Mouse (Mus musculus): Measurements from ENCODE around the gene Mmp19.
"Not testable (repeated sequence)": the region's sequence is repeated elsewhere in the genome, so short reads cannot be mapped to it uniquely, and the experiment has no call there.

Mmp19 gene

GRCm38 (mm10) chr10:128801981-128802495, 11.3 kb downstream of the Mmp19 start:
- no peak for DNase-seq (ENCODE audit: low spot score)

DNA sequence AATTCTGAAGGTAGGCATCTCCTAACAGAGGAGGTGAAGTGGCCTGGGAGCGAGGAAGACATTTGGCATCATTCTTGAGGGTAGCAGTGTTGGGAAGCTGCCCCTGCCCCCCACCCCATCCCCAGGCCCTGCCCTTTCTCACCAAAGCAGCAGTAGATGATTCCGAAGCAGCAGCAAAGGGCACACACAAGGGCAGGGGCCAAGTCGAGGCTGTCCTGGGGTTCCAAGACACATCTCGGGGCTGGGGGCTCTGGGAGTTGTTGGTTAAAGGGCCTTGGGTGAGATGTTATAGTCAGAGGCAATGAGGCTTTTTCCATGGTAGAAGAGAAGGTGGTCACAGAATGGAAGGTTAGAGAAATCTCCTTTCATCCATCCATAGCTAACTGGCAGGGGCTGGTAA, 12.2 kb downstream of the Mmp19 start:
- DNase-seq (ENCODE audit: low spot score): no peak

DNA sequence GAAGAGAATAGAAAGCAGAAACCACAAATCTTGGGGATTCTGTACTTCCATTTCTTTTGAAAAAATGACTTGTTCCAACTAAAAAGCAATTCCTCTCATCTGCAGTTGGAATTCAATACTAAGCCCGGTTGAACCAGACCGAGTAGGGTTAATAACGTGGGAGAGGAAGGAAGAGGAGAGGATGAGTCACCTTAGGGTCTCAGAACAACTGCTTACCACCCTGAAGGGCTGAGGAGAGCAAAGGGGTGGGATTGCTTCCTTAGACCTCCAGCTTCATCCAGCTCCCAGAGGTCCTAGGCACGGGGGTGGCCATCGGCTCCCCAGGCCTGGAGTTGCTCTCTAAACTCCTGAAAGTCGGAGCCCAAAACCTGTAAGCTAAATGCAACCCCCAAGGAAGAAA, 12.7 kb downstream of the Mmp19 start:
- peak; percentile 43 for DNase-seq (ENCODE audit: low spot score)

DNA sequence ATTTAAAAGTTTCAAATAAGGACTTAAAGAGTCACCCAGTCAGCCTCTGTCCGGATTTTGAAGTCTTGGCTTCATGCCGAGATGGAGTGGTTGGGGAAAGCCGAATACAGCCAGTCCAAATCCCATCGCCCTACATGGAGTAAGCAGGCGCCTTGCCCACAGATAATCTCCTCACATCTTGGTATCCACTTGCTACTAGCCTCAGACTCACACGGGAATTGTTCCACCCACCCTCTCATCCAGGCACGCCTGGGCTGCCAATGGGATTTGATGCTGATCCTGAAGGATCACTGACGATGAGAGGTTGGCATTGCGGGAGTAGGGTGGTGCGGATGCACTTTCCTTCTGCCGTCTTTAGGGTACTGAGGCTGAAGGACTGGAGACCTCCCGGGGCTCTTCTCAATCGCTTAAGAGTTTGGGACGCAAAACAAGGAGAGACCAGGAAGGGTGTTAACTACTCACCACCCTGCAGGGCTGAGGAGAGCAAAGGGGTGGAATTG, 13.1 kb downstream of the Mmp19 start, which contains the start of gene Dnajc14:
Gene Dnajc14, plus strand, starts transcription at position 292 of the 500 bp plus-strand sequence.
- peak; percentile 92 for DNase-seq (ENCODE audit: low spot score)

GRCm38 (mm10) chr10:128804271-128805091, 13.8 kb downstream of the Mmp19 start, which contains the start of gene Tmem198b:
TSS of gene Tmem198b (minus strand) at chr10:128804370.
- peak; percentile 87 for DNase-seq (ENCODE audit: low spot score)

DNA sequence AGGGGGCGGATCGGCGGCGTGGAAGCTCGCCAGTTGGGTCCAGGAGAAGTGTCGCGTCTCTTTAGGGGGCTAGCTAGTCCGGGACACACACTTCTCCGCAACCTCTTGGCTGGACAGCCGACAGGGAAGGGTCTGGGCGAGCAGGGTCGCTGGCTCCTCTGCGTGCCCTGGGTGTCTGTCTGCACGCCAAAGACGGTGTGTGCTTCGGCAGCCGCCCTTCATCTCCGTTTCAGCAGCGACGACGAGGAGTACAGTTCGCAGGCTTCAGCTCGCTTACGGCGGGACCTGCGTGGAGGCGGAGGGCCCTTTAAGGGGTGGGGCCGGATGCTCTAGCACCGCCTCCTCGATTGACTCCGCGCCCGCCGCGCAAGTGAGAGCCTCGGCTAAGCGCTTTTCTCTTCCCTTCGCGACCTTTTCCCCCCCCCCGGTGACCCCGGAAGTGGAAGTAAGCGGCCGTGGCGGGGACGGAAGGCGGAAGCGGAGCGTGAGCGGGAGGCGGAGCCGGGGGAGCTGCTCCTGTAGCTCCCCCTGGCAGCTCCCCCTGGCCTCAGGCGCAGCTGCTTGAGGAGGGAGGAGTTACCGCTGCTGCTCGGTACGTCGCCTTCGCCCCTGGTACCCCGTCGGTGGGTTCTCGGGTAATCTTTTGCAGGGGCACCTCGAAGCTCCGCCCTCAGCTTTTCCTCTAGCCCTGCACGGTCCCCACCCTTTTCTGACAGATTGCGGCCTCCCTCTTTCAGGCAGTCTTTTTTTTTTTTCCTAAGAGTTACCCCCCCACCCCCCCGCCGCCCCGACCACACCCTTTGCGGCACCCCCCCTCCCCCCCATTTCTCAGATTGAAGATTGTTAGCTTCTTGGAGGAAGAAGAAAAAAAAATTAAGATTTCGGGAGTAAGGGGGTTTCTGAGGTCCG, 14.6 kb downstream of the Mmp19 start:
- DNase-seq (ENCODE audit: low spot score): peak; percentile 100

DNA sequence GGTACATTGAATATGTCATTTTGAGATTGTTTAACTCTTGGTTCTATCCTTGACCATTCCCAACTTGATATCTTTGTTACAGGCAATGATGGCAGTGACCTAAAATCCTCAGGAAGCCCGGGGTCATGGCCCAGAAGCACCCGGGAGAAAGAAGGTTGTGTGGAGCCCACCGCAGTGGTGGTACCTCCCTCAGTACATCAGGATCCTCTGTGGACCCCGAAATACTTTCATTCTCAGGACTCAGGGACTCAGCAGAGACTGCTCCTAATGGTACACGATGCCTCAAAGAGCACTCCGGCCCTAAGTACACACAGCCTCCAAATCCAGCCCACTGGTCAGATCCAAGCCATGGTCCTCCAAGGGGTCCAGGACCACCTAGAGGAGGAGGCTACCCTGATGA, 15.4 kb downstream of the Mmp19 start:
- DNase-seq (ENCODE audit: low spot score): peak; percentile 47

- DNase-seq (ENCODE audit: low spot score): no peak
Measured at GRCm38 (mm10) chr10:128807018-128807417, 16.3 kb downstream of the Mmp19 start.

DNA sequence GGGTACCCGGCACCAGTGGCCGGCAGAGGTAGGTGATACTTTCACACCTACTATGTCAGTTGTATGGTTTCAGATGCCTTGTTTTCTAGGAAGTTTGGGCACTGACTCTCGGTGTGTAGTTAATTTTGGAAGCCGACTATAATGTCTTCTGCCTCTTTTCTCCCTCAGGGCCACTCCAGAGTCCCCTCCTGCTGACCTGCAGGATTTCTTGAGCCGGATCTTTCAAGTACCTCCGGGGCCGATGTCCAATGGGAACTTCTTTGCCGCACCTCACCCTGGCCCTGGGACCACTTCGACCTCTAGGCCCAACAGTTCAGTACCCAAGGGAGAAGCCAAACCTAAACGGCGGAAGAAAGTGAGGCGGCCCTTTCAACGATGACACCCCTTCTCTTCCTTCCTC, 26.3 kb downstream of the Mmp19 start, which contains the start of gene Sarnp:
Gene Sarnp, plus strand, starts transcription at position 301 of the 400 bp plus-strand sequence.
- DNase-seq (ENCODE audit: low spot score): no peak

- DNase-seq (ENCODE audit: low spot score): no peak
Measured at GRCm38 (mm10) chr10:128820217-128820616, 29.5 kb downstream of the Mmp19 start.

- peak; percentile 100 for DNase-seq (ENCODE audit: low spot score)
Measured at GRCm38 (mm10) chr10:128821358-128822056, 30.8 kb downstream of the Mmp19 start, which contains the start of gene Ormdl2. TSS of gene Ormdl2 (minus strand) at chr10:128821645.

- no peak for DNase-seq (ENCODE audit: low spot score)
Measured at GRCm38 (mm10) chr10:128822135-128822534, 31.4 kb downstream of the Mmp19 start.

- not testable (repeated sequence) for DNase-seq (ENCODE audit: low spot score)
Measured at GRCm38 (mm10) chr10:128823087-128823486, 32.4 kb downstream of the Mmp19 start.

GRCm38 (mm10) chr10:128823821-128824220, 33.1 kb downstream of the Mmp19 start:
- no peak for DNase-seq (ENCODE audit: low spot score)

DNA sequence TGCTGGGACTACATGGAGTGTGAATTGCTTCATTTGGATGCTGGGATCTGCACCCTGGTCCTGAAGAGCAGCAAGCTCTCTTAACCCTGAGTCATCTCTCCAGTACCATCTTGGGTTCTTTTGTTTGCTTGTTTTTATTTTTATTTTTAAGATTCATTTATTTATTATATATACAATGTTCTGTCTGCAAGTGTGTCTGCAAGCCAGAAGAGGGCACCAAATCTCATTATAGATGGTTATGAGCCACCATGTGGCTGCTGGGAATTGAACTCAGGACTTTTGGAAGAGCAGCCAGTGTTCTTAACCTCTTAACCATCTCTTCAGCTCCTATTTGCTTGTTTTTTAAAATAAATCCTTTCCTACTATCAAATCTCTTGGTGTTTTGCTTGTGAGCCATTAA, 46.7 kb downstream of the Mmp19 start:
- DNase-seq (ENCODE audit: low spot score): no peak

GRCm38 (mm10) chr10:128839434-128839833, 48.7 kb downstream of the Mmp19 start:
- DNase-seq (ENCODE audit: low spot score): no peak

- no peak for DNase-seq (ENCODE audit: low spot score)
Measured at GRCm38 (mm10) chr10:128840612-128841011, 49.9 kb downstream of the Mmp19 start.

GRCm38 (mm10) chr10:128843260-128843659, 52.5 kb downstream of the Mmp19 start:
- DNase-seq (ENCODE audit: low spot score): no peak

GRCm38 (mm10) chr10:128845516-128845915, 54.8 kb downstream of the Mmp19 start:
- peak; percentile 82 for DNase-seq (ENCODE audit: low spot score)

- DNase-seq (ENCODE audit: low spot score): no peak
Measured at GRCm38 (mm10) chr10:128846664-128847063, 56.0 kb downstream of the Mmp19 start.

GRCm38 (mm10) chr10:128848426-128848825, 57.7 kb downstream of the Mmp19 start:
- DNase-seq (ENCODE audit: low spot score): no peak
